Mouse (Mus musculus) bone marrow macrophage, adult 2 months (primary cell): ENCODE results near the gene Ntn3.

Experiments used
- CTCF ChIP-seq: IDR thresholded peaks from 2 replicates; pipeline ENCODE4 v1.5.1; 2012; ENCODE audit warnings: low read depth, mild to moderate bottlenecking, low read length, moderate library complexity
- POLR2A ChIP-seq: IDR thresholded peaks from 2 replicates; pipeline ENCODE4 v1.6.1; 2012; ENCODE audit warnings: mild to moderate bottlenecking, low read depth, low read length, borderline replicate concordance

- TF ChIP-seq CTCF = no peak; the same call in 1 of the 2 replicates
- no peak for TF ChIP-seq POLR2A
Observed at GRCm38 (mm10) chr17:24205908-24206361, 3.4 kb downstream of the Ntn3 start.
